Mouse (Mus musculus) thymus, adult 2 months (tissue): ENCODE measurements around the gene Map7.

Source experiments
- CTCF ChIP-seq: fragments of 200-500 bp; IDR thresholded peaks from 2 replicates; pipeline ENCODE4 v1.5.1; 2012; ENCODE audit warnings: mild to moderate bottlenecking, control low read depth, low read length, moderate library complexity, borderline replicate concordance; ENCODE audit not compliant: control insufficient read depth, poor library complexity, insufficient read depth; ENCODE audit errors: extremely low read depth
- POLR2A ChIP-seq: fragments of 200-500 bp; IDR thresholded peaks from 2 replicates; pipeline ENCODE4 v1.6.1; 2012; ENCODE audit warnings: mild to moderate bottlenecking, low read length, control low read depth, moderate library complexity; ENCODE audit not compliant: control insufficient read depth, poor library complexity, insufficient read depth; ENCODE audit errors: extremely low read depth

- TF ChIP-seq POLR2A (no peak), CTCF (no peak)
Measured at GRCm38 (mm10) chr10:20132933-20133652, 15.2 kb upstream of the Map7 start.
